Mouse (Mus musculus): ENCODE data around the gene Fbn1. TPM values are rescaled to one million over a fixed set of nuclear protein-coding genes. Genes with fewer than 3 reads are reported as not detected.

The Fbn1 gene
- polyA plus RNA-seq, 1 experiment from 2014 or later = 2.5 TPM

GRCm38 (mm10) chr2:125375926-125376325, 131.9 kb downstream of the Fbn1 start:
- H3K27ac ChIP-seq = no peak overlapping the region
- H3K9me3 ChIP-seq = no peaks in the 10 kb centered on the region
- H3K9ac ChIP-seq = no peak overlapping the region
- H3K4me1 ChIP-seq = no peaks in the 10 kb centered on the region
- no peaks in the 10 kb centered on the region for H3K36me3 ChIP-seq (replicated peaks)
- H3K4me2 ChIP-seq = no peak overlapping the region
- H3K4me3 ChIP-seq = no peak overlapping the region
- 48% methylated on average over 5 of the region's 5 CpGs for WGBS
- H3K27me3 ChIP-seq (replicated peaks) = no peaks in the 10 kb centered on the region
- no peak for ATAC-seq (replicated peaks)

GRCm38 (mm10) chr2:125375301-125375700, 132.5 kb downstream of the Fbn1 start:
- 62% methylated on average over 10 of the region's 10 CpGs for WGBS
- H3K9me3 ChIP-seq = no peaks in the 10 kb centered on the region
- no peaks in the 10 kb centered on the region for H3K4me1 ChIP-seq
- H3K27me3 ChIP-seq (replicated peaks) = no peaks in the 10 kb centered on the region
- H3K4me2 ChIP-seq = no peak overlapping the region
- no peaks in the 10 kb centered on the region for H3K36me3 ChIP-seq (replicated peaks)
- no peak overlapping the region for H3K9ac ChIP-seq
- no peak overlapping the region for H3K4me3 ChIP-seq
- ATAC-seq (replicated peaks) = no peak
- no peak overlapping the region for H3K27ac ChIP-seq

- H3K4me3 ChIP-seq = no peak overlapping the region
- no peaks in the 10 kb centered on the region for H3K4me1 ChIP-seq
- no peak overlapping the region for H3K4me2 ChIP-seq
- H3K36me3 ChIP-seq (replicated peaks) = no peaks in the 10 kb centered on the region; the same call in 1 of the 2 replicates
- H3K27me3 ChIP-seq (replicated peaks) = no peaks in the 10 kb centered on the region
- WGBS = 94% methylated on average over 8 of the region's 8 CpGs
- no peaks in the 10 kb centered on the region for H3K9me3 ChIP-seq
- no peak overlapping the region for H3K9ac ChIP-seq
- no peak for ATAC-seq (replicated peaks)
- no peak overlapping the region for H3K27ac ChIP-seq
Observed at GRCm38 (mm10) chr2:125369666-125370065, 138.1 kb downstream of the Fbn1 start.

- Histone ChIP-seq H3K4me1 (no peaks in the 10 kb centered on the region), H3K4me3 (no peak overlapping the region), H3K9me3 (no peaks in the 10 kb centered on the region), H3K27ac (no peak overlapping the region), H3K36me3 (replicated peaks) (no peaks in the 10 kb centered on the region; the same call in 1 of the 2 replicates), H3K9ac (no peak overlapping the region), H3K27me3 (replicated peaks) (no peaks in the 10 kb centered on the region), H3K4me2 (no peak overlapping the region)
- 86% methylated on average over 4 of the region's 4 CpGs for WGBS
- ATAC-seq (replicated peaks) = no peak
Observed at GRCm38 (mm10) chr2:125368616-125369015, 139.2 kb downstream of the Fbn1 start.

- Histone ChIP-seq H3K27ac (no peak overlapping the region), H3K4me2 (no peak overlapping the region), H3K4me3 (no peak overlapping the region), H3K27me3 (replicated peaks) (no peaks in the 10 kb centered on the region), H3K36me3 (replicated peaks) (no peaks in the 10 kb centered on the region; the same call in 1 of the 2 replicates), H3K4me1 (no peaks in the 10 kb centered on the region), H3K9me3 (no peaks in the 10 kb centered on the region), H3K9ac (no peak overlapping the region)
- ATAC-seq (replicated peaks) = no peak
- 94% methylated on average over 4 of the region's 4 CpGs for WGBS
Observed at GRCm38 (mm10) chr2:125361661-125362060, 146.1 kb downstream of the Fbn1 start.

DNA sequence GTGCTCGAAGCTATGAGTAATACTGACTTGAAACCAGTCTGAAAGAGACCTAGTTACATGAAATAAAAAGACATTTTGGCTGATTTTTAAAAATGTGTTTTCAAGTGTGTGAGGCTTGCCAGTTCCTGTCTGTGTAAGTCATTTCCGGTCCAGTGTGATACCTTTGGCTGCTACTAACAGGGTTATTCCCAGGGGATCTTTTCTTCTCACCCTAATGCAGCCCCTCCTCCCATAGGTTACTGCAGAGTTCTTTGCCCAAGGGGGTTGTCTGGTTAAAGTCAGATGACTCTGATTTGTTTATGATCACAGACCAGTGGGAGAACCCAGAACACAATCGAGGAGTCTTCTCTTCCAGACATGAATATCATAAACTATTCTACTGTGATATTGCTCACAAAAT, 151.3 kb downstream of the Fbn1 start:
- H3K9ac ChIP-seq = no peak overlapping the region
- ATAC-seq (replicated peaks) = no peak
- 82% methylated on average over 3 of the region's 3 CpGs for WGBS

DNA sequence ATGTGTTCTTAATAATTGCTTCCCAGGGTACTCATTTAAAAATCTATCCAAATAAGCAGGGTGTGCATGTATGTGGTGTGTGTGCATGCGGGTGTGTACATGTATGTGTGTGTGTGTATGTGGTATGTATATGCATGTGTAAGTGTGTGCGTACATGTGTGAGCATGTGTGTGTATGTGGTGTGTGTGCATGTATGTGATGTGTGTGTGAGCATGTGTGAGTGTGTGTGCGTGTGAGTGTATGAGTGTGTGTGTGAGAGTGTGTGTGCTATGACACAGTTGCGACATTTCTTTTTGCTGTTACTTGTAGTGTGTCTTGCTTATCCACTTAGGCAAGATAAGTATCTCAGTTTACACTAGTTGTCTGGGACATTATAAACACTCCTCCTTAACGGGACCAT, 151.7 kb downstream of the Fbn1 start:
- Histone ChIP-seq H3K4me3 (no peak overlapping the region), H3K4me2 (no peak overlapping the region), H3K27ac (no peak overlapping the region), H3K9ac (no peak overlapping the region), H3K9me3 (no peaks in the 10 kb centered on the region), H3K4me1 (no peaks in the 10 kb centered on the region), H3K36me3 (replicated peaks) (no peaks in the 10 kb centered on the region), H3K27me3 (replicated peaks) (no peaks in the 10 kb centered on the region)
- WGBS = 90% methylated on average over 5 of the region's 5 CpGs
- no peak for ATAC-seq (replicated peaks)

More for the DNA sequence above, 151.3 kb downstream of the Fbn1 start:
- Histone ChIP-seq H3K4me3 (no peak overlapping the region), H3K27ac (no peak overlapping the region), H3K27me3 (replicated peaks) (no peaks in the 10 kb centered on the region), H3K36me3 (replicated peaks) (no peaks in the 10 kb centered on the region), H3K4me2 (no peak overlapping the region), H3K4me1 (no peaks in the 10 kb centered on the region), H3K9me3 (no peaks in the 10 kb centered on the region)

DNA sequence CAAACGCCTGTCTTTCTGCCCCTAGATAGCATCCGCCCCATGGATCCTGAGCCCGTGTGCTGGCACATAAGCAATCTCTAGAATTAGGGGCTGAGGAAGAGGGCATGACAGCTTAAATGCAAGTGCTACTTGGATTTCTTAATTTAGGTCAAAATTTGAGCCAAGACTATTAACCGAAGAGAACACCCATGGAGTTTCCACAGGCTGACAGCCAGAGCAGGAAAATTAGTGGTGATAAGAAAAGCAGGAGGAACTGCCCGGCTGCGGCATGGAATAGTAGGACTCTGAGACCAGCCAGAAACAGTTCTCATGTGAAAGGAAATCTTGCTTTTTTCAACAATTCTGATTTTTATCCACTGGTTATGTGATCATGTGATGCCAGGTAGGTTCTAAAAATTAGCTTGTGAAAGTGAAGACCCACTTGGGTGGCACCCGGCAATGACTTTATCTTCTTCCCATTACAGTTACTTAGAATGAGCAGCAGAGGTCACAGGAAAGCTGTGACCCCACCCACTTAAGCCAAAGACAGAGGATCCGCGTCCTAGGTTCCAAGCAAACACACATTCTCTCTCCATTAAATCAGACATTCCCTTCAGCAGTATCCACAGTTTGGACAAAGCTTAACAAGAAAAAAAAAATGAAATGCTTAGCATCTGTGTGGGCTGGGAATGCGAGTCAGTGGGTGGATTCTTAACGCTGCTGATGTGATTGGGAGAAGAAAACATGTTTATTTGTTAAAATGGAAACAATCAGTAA, 152.4 kb downstream of the Fbn1 start:
- Histone ChIP-seq H3K4me2 (no peak overlapping the region), H3K9me3 (no peaks in the 10 kb centered on the region), H3K27ac (no peak overlapping the region), H3K36me3 (replicated peaks) (no peaks in the 10 kb centered on the region), H3K4me3 (no peak overlapping the region), H3K9ac (no peak overlapping the region), H3K27me3 (replicated peaks) (no peaks in the 10 kb centered on the region), H3K4me1 (no peaks in the 10 kb centered on the region)
- ATAC-seq (replicated peaks) = no peak
- WGBS = 69% methylated on average over 11 of the region's 11 CpGs

DNA sequence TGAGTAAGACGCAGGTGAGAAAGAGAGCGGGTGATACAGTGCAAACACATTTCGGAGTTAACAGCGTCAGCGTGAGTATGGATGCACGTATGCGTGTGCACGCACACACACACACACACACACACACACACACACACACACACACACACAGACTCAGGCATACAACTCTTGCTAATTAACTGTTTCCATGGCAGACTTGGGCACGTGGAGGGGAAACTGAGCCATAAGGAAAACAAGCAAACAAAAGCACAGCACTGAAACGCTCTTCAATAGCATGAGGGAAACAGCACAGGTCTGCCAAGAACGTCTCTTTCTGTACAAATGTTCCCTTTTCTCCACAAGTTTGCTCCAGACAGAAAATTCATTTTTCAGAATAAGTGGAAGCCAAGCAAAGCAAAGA, 153.2 kb downstream of the Fbn1 start:
- Histone ChIP-seq H3K4me2 (no peak overlapping the region), H3K27ac (no peak overlapping the region), H3K9ac (no peak overlapping the region), H3K27me3 (replicated peaks) (no peaks in the 10 kb centered on the region), H3K4me1 (no peaks in the 10 kb centered on the region), H3K36me3 (replicated peaks) (no peaks in the 10 kb centered on the region), H3K9me3 (no peaks in the 10 kb centered on the region), H3K4me3 (no peak overlapping the region)
- no peak for ATAC-seq (replicated peaks)
- WGBS = 76% methylated on average over 11 of the region's 11 CpGs

GRCm38 (mm10) chr2:125349144-125349543, 158.6 kb downstream of the Fbn1 start:
- H3K4me3 ChIP-seq = no peak overlapping the region
- H3K27ac ChIP-seq = no peak overlapping the region
- no peak for ATAC-seq (replicated peaks)
- no peak overlapping the region for H3K4me2 ChIP-seq
- no peaks in the 10 kb centered on the region for H3K9me3 ChIP-seq
- WGBS = 90% methylated on average over 5 of the region's 5 CpGs
- no peaks in the 10 kb centered on the region for H3K36me3 ChIP-seq (replicated peaks)
- H3K27me3 ChIP-seq (replicated peaks) = no peaks in the 10 kb centered on the region
- no peaks in the 10 kb centered on the region for H3K4me1 ChIP-seq
- no peak overlapping the region for H3K9ac ChIP-seq

GRCm38 (mm10) chr2:125342181-125342950, 165.4 kb downstream of the Fbn1 start:
- H3K4me2 ChIP-seq = no peak overlapping the region
- H3K4me3 ChIP-seq = no peak overlapping the region
- H3K9ac ChIP-seq = no peak overlapping the region
- H3K36me3 ChIP-seq (replicated peaks) = no peaks in the 10 kb centered on the region
- ATAC-seq (replicated peaks) = no peak
- H3K27ac ChIP-seq = no peak overlapping the region
- 92% methylated on average over 21 of the region's 21 CpGs for WGBS
- H3K9me3 ChIP-seq = no peaks in the 10 kb centered on the region
- no peaks in the 10 kb centered on the region for H3K27me3 ChIP-seq (replicated peaks)
- no peaks in the 10 kb centered on the region for H3K4me1 ChIP-seq

DNA sequence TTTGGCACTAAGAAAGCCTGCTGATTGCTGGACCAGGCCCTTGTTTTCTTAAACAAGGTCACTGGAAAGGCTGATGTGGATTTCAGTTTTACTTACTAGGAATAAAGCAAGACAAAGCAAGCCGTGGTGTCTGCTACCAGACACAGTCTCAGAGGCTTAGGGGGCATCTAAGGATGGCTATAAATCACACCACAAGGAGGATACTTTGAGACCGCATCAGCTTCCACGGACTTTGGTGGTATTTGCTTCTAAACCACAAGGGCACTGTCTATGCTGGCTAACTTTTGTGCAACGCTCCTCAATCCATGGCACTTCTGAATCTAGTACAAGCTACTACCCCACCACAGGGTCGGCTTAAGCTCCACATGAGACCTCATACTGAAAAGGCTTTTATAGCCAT, 167.4 kb downstream of the Fbn1 start:
- H3K4me3 ChIP-seq = no peak overlapping the region
- H3K9me3 ChIP-seq = no peaks in the 10 kb centered on the region
- H3K27me3 ChIP-seq (replicated peaks) = no peaks in the 10 kb centered on the region
- 86% methylated on average over 5 of the region's 5 CpGs for WGBS
- ATAC-seq (replicated peaks) = no peak
- H3K4me2 ChIP-seq = no peak overlapping the region
- 0 out of 2 replicates have a peak, but pooled peaks cover 3% of the 10 kb centered on the region for H3K36me3 ChIP-seq (replicated peaks)
- no peak overlapping the region for H3K27ac ChIP-seq
- H3K4me1 ChIP-seq = no peaks in the 10 kb centered on the region
- H3K9ac ChIP-seq = no peak overlapping the region

Data from midbrain, embryonic 15.5 days (tissue).